Mouse (Mus musculus) testis, adult 2 months (tissue): Measurements from ENCODE around the gene Padi2. TPM values are rescaled to one million over a fixed set of nuclear protein-coding genes. Genes with fewer than 3 reads are reported as not detected.

Source experiments
- H3K27ac ChIP-seq: fragments of 200-500 bp; 2 replicates; pipeline ENCODE4 v1.5.1; 2012; ENCODE audit warnings: low read depth, low read length; ENCODE audit not compliant: control insufficient read depth, insufficient read depth
- H3K27me3 ChIP-seq: fragments of 200-500 bp; 2 replicates; pipeline ENCODE4 v1.6.1; 2012; ENCODE audit warnings: mild to moderate bottlenecking, low read length, moderate library complexity; ENCODE audit not compliant: control insufficient read depth, insufficient read depth
- H3K36me3 ChIP-seq: fragments of 200-500 bp; 2 replicates; pipeline ENCODE4 v1.6.1; 2012; ENCODE audit warnings: mild to moderate bottlenecking, low read length; ENCODE audit not compliant: control insufficient read depth, insufficient read depth
- H3K4me1 ChIP-seq: fragments of 200-500 bp; 2 replicates; pipeline ENCODE4 v1.6.1; 2012; ENCODE audit warnings: low read length; ENCODE audit not compliant: control insufficient read depth, insufficient read depth
- H3K4me3 ChIP-seq: fragments of 200-500 bp; 2 replicates; pipeline ENCODE4 v1.5.1; 2012; ENCODE audit warnings: low read depth, mild to moderate bottlenecking, low read length, moderate library complexity, mixed read lengths; ENCODE audit not compliant: control insufficient read depth
- CTCF ChIP-seq: fragments of 200-500 bp; IDR thresholded peaks from 2 replicates; pipeline ENCODE4 v1.5.1; 2012; ENCODE audit warnings: low read depth, mild to moderate bottlenecking, inconsistent platforms, low read length, moderate library complexity; ENCODE audit not compliant: control insufficient read depth, insufficient read depth, insufficient replicate concordance
- POLR2A ChIP-seq: fragments of 200-500 bp; IDR thresholded peaks from 2 replicates; pipeline ENCODE4 v1.6.1; 2012; ENCODE audit warnings: low read depth, mild to moderate bottlenecking, inconsistent platforms, low read length, moderate library complexity; ENCODE audit not compliant: control insufficient read depth
- polyA plus RNA-seq: library from polyadenylated mRNA; depleted of rRNA; stranded (reverse); fragments of >200 nt; gene quantifications from 2 replicates; pipeline ENCODE4 v1.2.3, GENCODE M21; 2012

Padi2 gene
- polyA plus RNA-seq, 1 experiment = 1.9 TPM

- Histone ChIP-seq H3K36me3 (no peaks in the 10 kb centered on the region), H3K27ac (no peak overlapping the region), H3K4me3 (no peak overlapping the region), H3K4me1 (no peaks in the 10 kb centered on the region), H3K27me3 (no peaks in the 10 kb centered on the region)
- TF ChIP-seq POLR2A (no peak), CTCF (no peak)
Observed at GRCm38 (mm10) chr4:140944961-140945442, 38.9 kb downstream of the Padi2 start.

- Histone ChIP-seq H3K36me3 (no peaks in the 10 kb centered on the region), H3K4me1 (no peaks in the 10 kb centered on the region), H3K4me3 (no peak overlapping the region), H3K27ac (no peak overlapping the region), H3K27me3 (no peaks in the 10 kb centered on the region)
- no peak for TF ChIP-seq POLR2A
- no peak for TF ChIP-seq CTCF
Observed at GRCm38 (mm10) chr4:140945571-140945970, 39.4 kb downstream of the Padi2 start.

- Histone ChIP-seq H3K4me1 (no peaks in the 10 kb centered on the region), H3K27ac (no peak overlapping the region), H3K36me3 (no peaks in the 10 kb centered on the region), H3K27me3 (no peaks in the 10 kb centered on the region), H3K4me3 (no peak overlapping the region)
- TF ChIP-seq POLR2A = no peak
- no peak for TF ChIP-seq CTCF
Observed at GRCm38 (mm10) chr4:140946048-140946447, 39.9 kb downstream of the Padi2 start.

- TF ChIP-seq CTCF (no peak), POLR2A (no peak)
Observed at GRCm38 (mm10) chr4:140946580-140947205, 40.5 kb downstream of the Padi2 start.

GRCm38 (mm10) chr4:140947487-140948440 is 41.6 kb downstream of the Padi2 start:
- TF ChIP-seq CTCF = no peak
- no peaks in the 10 kb centered on the region for H3K36me3 ChIP-seq

More at GRCm38 (mm10) chr4:140946580-140947205, 40.5 kb downstream of the Padi2 start:
- Histone ChIP-seq H3K4me3 (no peak overlapping the region), H3K27me3 (no peaks in the 10 kb centered on the region), H3K4me1 (no peaks in the 10 kb centered on the region), H3K36me3 (no peaks in the 10 kb centered on the region), H3K27ac (no peak overlapping the region)

GRCm38 (mm10) chr4:140948481-140948880 is 42.3 kb downstream of the Padi2 start:
- Histone ChIP-seq H3K27me3 (no peaks in the 10 kb centered on the region), H3K36me3 (no peaks in the 10 kb centered on the region), H3K4me3 (no peak overlapping the region), H3K4me1 (no peaks in the 10 kb centered on the region), H3K27ac (no peak overlapping the region)
- no peak for TF ChIP-seq CTCF
- no peak for TF ChIP-seq POLR2A

More at GRCm38 (mm10) chr4:140947487-140948440, 41.6 kb downstream of the Padi2 start:
- H3K27me3 ChIP-seq = no peaks in the 10 kb centered on the region
- H3K27ac ChIP-seq = no peak overlapping the region
- H3K4me1 ChIP-seq = no peaks in the 10 kb centered on the region
- no peak overlapping the region for H3K4me3 ChIP-seq

GRCm38 (mm10) chr4:140949052-140949451 is 42.9 kb downstream of the Padi2 start:
- Histone ChIP-seq H3K27ac (no peak overlapping the region), H3K36me3 (no peaks in the 10 kb centered on the region), H3K27me3 (no peaks in the 10 kb centered on the region), H3K4me3 (no peak overlapping the region), H3K4me1 (no peaks in the 10 kb centered on the region)
- TF ChIP-seq POLR2A (no peak), CTCF (no peak)
